Mouse (Mus musculus): ENCODE results near the gene Lcn9. TPM values are rescaled to one million over a fixed set of nuclear protein-coding genes. Genes with fewer than 3 reads are reported as not detected.
A peak's percentile ranks its signal among the peaks of the same experiment; 100 is the strongest.

Lcn9 gene
- total RNA-seq, 1 experiment, result not detected

GRCm38 (mm10) chr2:25850330-25850729 lies 27.4 kb downstream of the Lcn9 start:
- Histone ChIP-seq H3K36me3 (ENCODE audit: control insufficient read depth, insufficient read depth, low read length, poor library complexity, severe bottlenecking) (no peaks in the 10 kb centered on the region), H3K9ac (ENCODE audit: insufficient read depth, low read depth, low read length, poor library complexity, severe bottlenecking) (no peak overlapping the region), H3K4me3 (ENCODE audit: insufficient read depth in 1 of 2, low read depth in 1 of 2, low read length in 2 of 2, poor library complexity in 1 of 2, severe bottlenecking in 1 of 2) (no peak overlapping the region), H3K4me1 (ENCODE audit: control insufficient read depth in 2 of 2, insufficient read depth in 2 of 2, low read length in 2 of 2, poor library complexity in 1 of 2) (peaks cover 0 to 2% of the 10 kb centered on the region in 2 experiments; a peak in 1 of 4 replicates), H3K27ac (ENCODE audit: insufficient read depth, low read depth, low read length, poor library complexity, severe bottlenecking) (no peak overlapping the region), H3K9me3 (ENCODE audit: control insufficient read depth, insufficient read depth, low read depth, low read length) (no peaks in the 10 kb centered on the region)
- DNase-seq (ENCODE audit: low read depth, low spot score), result no peak
- no peak for TF ChIP-seq HCFC1 (IDR thresholded peaks at IDR 0.05; ENCODE audit: borderline replicate concordance, insufficient read depth, low read length)
- peak; percentile 77 for TF ChIP-seq ZNF384 (IDR thresholded peaks at IDR 0.05; ENCODE audit: low read depth, low read length)
- no peak for TF ChIP-seq MAFK (IDR thresholded peaks at IDR 0.05; ENCODE audit: insufficient read depth, low read depth, low read length)
- 0 out of 2 replicates have a peak, but pooled peaks have one; percentile 12 for TF ChIP-seq ZC3H11A (IDR thresholded peaks at IDR 0.05; ENCODE audit: borderline replicate concordance, low read depth, low read length)
- in situ Hi-C loops (cut with MboI; ENCODE audit: low sequenced_read_pairs in 2 of 2, unreplicated experiment in 2 of 2), result no loop called here

GRCm38 (mm10) chr2:25852626-25853025 lies 29.7 kb downstream of the Lcn9 start:
- DNase-seq (ENCODE audit: low read depth, low spot score), result no peak
- Histone ChIP-seq H3K4me3 (ENCODE audit: insufficient read depth in 1 of 2, low read depth in 1 of 2, low read length in 2 of 2, poor library complexity in 1 of 2, severe bottlenecking in 1 of 2) (no peak overlapping the region), H3K27ac (ENCODE audit: insufficient read depth, low read depth, low read length, poor library complexity, severe bottlenecking) (no peak overlapping the region), H3K4me1 (ENCODE audit: control insufficient read depth in 2 of 2, insufficient read depth in 2 of 2, low read length in 2 of 2, poor library complexity in 1 of 2) (peaks cover 0 to 2% of the 10 kb centered on the region in 2 experiments; a peak in 1 of 4 replicates), H3K9ac (ENCODE audit: insufficient read depth, low read depth, low read length, poor library complexity, severe bottlenecking) (no peak overlapping the region), H3K36me3 (ENCODE audit: control insufficient read depth, insufficient read depth, low read length, poor library complexity, severe bottlenecking) (no peaks in the 10 kb centered on the region), H3K9me3 (ENCODE audit: control insufficient read depth, insufficient read depth, low read depth, low read length) (no peaks in the 10 kb centered on the region)
- in situ Hi-C loops (cut with MboI; ENCODE audit: low sequenced_read_pairs in 2 of 2, unreplicated experiment in 2 of 2), result no loop called here
- no peak for TF ChIP-seq HCFC1 (IDR thresholded peaks at IDR 0.05; ENCODE audit: borderline replicate concordance, insufficient read depth, low read length)
- no peak for TF ChIP-seq ZC3H11A (IDR thresholded peaks at IDR 0.05; ENCODE audit: borderline replicate concordance, low read depth, low read length)
- TF ChIP-seq ZNF384 (IDR thresholded peaks at IDR 0.05; ENCODE audit: low read depth, low read length), result no peak
- no peak for TF ChIP-seq MAFK (IDR thresholded peaks at IDR 0.05; ENCODE audit: insufficient read depth, low read depth, low read length)
- no peak for TF ChIP-seq CHD2 (IDR thresholded peaks at IDR 0.05; ENCODE audit: low read depth, low read length)

- Histone ChIP-seq H3K4me1 (ENCODE audit: control insufficient read depth in 2 of 2, insufficient read depth in 2 of 2, low read length in 2 of 2, poor library complexity in 1 of 2) (peaks cover 0 to 2% of the 10 kb centered on the region in 2 experiments; a peak in 1 of 4 replicates), H3K4me3 (ENCODE audit: insufficient read depth in 1 of 2, low read depth in 1 of 2, low read length in 2 of 2, poor library complexity in 1 of 2, severe bottlenecking in 1 of 2) (no peak overlapping the region), H3K36me3 (ENCODE audit: control insufficient read depth, insufficient read depth, low read length, poor library complexity, severe bottlenecking) (no peaks in the 10 kb centered on the region), H3K9ac (ENCODE audit: insufficient read depth, low read depth, low read length, poor library complexity, severe bottlenecking) (no peak overlapping the region), H3K27ac (ENCODE audit: insufficient read depth, low read depth, low read length, poor library complexity, severe bottlenecking) (no peak overlapping the region), H3K9me3 (ENCODE audit: control insufficient read depth, insufficient read depth, low read depth, low read length) (no peaks in the 10 kb centered on the region)
- TF ChIP-seq ZC3H11A (IDR thresholded peaks at IDR 0.05; ENCODE audit: borderline replicate concordance, low read depth, low read length), result no peak
- no peak for TF ChIP-seq HCFC1 (IDR thresholded peaks at IDR 0.05; ENCODE audit: borderline replicate concordance, insufficient read depth, low read length)
- no peak for TF ChIP-seq CHD2 (IDR thresholded peaks at IDR 0.05; ENCODE audit: low read depth, low read length)
- TF ChIP-seq MAFK (IDR thresholded peaks at IDR 0.05; ENCODE audit: insufficient read depth, low read depth, low read length), result no peak
- no peak for TF ChIP-seq ZNF384 (IDR thresholded peaks at IDR 0.05; ENCODE audit: low read depth, low read length)
- in situ Hi-C loops (cut with MboI; ENCODE audit: low sequenced_read_pairs in 2 of 2, unreplicated experiment in 2 of 2), result no loop called here
- DNase-seq (ENCODE audit: low read depth, low spot score), result no peak
Observed at GRCm38 (mm10) chr2:25853998-25854397, 31.0 kb downstream of the Lcn9 start.

- DNase-seq (ENCODE audit: low read depth, low spot score), result no peak
- no peaks in the 10 kb centered on the region for H3K9me3 ChIP-seq (ENCODE audit: control insufficient read depth, insufficient read depth, low read depth, low read length)
- H3K4me1 ChIP-seq (ENCODE audit: control insufficient read depth in 2 of 2, insufficient read depth in 2 of 2, low read length in 2 of 2, poor library complexity in 1 of 2), result peaks cover 3 to 10% of the 10 kb centered on the region in 2 experiments; a peak in 3 of 4 replicates
- no peaks in the 10 kb centered on the region for H3K36me3 ChIP-seq (ENCODE audit: control insufficient read depth, insufficient read depth, low read length, poor library complexity, severe bottlenecking)
- in situ Hi-C loops (cut with MboI; ENCODE audit: low sequenced_read_pairs in 2 of 2, unreplicated experiment in 2 of 2), result no loop called here
- no peak overlapping the region for H3K4me3 ChIP-seq (ENCODE audit: insufficient read depth in 1 of 2, low read depth in 1 of 2, low read length in 2 of 2, poor library complexity in 1 of 2, severe bottlenecking in 1 of 2)
- H3K9ac ChIP-seq (ENCODE audit: insufficient read depth, low read depth, low read length, poor library complexity, severe bottlenecking), result no peak overlapping the region
- no peak overlapping the region for H3K27ac ChIP-seq (ENCODE audit: insufficient read depth, low read depth, low read length, poor library complexity, severe bottlenecking)
- TF ChIP-seq ZNF384 (IDR thresholded peaks at IDR 0.05; ENCODE audit: low read depth, low read length), result no peak
- no peak for TF ChIP-seq ZC3H11A (IDR thresholded peaks at IDR 0.05; ENCODE audit: borderline replicate concordance, low read depth, low read length)
- TF ChIP-seq CHD2 (IDR thresholded peaks at IDR 0.05; ENCODE audit: low read depth, low read length), result no peak
- TF ChIP-seq HCFC1 (IDR thresholded peaks at IDR 0.05; ENCODE audit: borderline replicate concordance, insufficient read depth, low read length), result no peak
- TF ChIP-seq MAFK (IDR thresholded peaks at IDR 0.05; ENCODE audit: insufficient read depth, low read depth, low read length), result no peak
Observed at GRCm38 (mm10) chr2:25859891-25860290, 36.9 kb downstream of the Lcn9 start.

GRCm38 (mm10) chr2:25862038-25862437 lies 39.1 kb downstream of the Lcn9 start:
- in situ Hi-C loops (cut with MboI; ENCODE audit: low sequenced_read_pairs in 2 of 2, unreplicated experiment in 2 of 2), result no loop called here
- DNase-seq (ENCODE audit: low read depth, low spot score), result no peak
- Histone ChIP-seq H3K9me3 (ENCODE audit: control insufficient read depth, insufficient read depth, low read depth, low read length) (no peaks in the 10 kb centered on the region), H3K4me1 (ENCODE audit: control insufficient read depth in 2 of 2, insufficient read depth in 2 of 2, low read length in 2 of 2, poor library complexity in 1 of 2) (peaks cover 3 to 10% of the 10 kb centered on the region in 2 experiments; a peak in 3 of 4 replicates), H3K4me3 (ENCODE audit: insufficient read depth in 1 of 2, low read depth in 1 of 2, low read length in 2 of 2, poor library complexity in 1 of 2, severe bottlenecking in 1 of 2) (no peak overlapping the region), H3K36me3 (ENCODE audit: control insufficient read depth, insufficient read depth, low read length, poor library complexity, severe bottlenecking) (no peaks in the 10 kb centered on the region), H3K9ac (ENCODE audit: insufficient read depth, low read depth, low read length, poor library complexity, severe bottlenecking) (no peak overlapping the region), H3K27ac (ENCODE audit: insufficient read depth, low read depth, low read length, poor library complexity, severe bottlenecking) (no peak overlapping the region)
- TF ChIP-seq CHD2 (IDR thresholded peaks at IDR 0.05; ENCODE audit: low read depth, low read length) (no peak), MAFK (IDR thresholded peaks at IDR 0.05; ENCODE audit: insufficient read depth, low read depth, low read length) (no peak), ZNF384 (IDR thresholded peaks at IDR 0.05; ENCODE audit: low read depth, low read length) (no peak), ZC3H11A (IDR thresholded peaks at IDR 0.05; ENCODE audit: borderline replicate concordance, low read depth, low read length) (no peak), HCFC1 (IDR thresholded peaks at IDR 0.05; ENCODE audit: borderline replicate concordance, insufficient read depth, low read length) (no peak)
